Mouse (Mus musculus) embryonic facial prominence, embryonic 13.5 days (tissue): Measurements from ENCODE around the gene Uhrf1. TPM values are rescaled to one million over a fixed set of nuclear protein-coding genes. Genes with fewer than 3 reads are reported as not detected.
A peak's percentile ranks its signal among the peaks of the same experiment; 100 is the strongest.

Source experiments
- ATAC-seq: fragments of 200-750 bp; cut with Nextera tagmentation; 2 replicates; pipeline ENCODE4 v1.8.0; 2017; ENCODE audit warnings: low read depth; ENCODE audit not compliant: insufficient number of reproducible peaks, insufficient read depth, low FRiP score, low TSS enrichment
- H3K27ac ChIP-seq: fragments of 300-500 bp; sonication (generic); 2 replicates; pipeline ENCODE4 v1.5.1; 2015; ENCODE audit warnings: moderate library complexity, mild to moderate bottlenecking, inconsistent platforms
- H3K27me3 ChIP-seq: fragments of 300-500 bp; sonication (generic); 2 replicates; pipeline ENCODE4 v1.6.1; 2015; ENCODE audit warnings: mild to moderate bottlenecking, inconsistent platforms
- H3K36me3 ChIP-seq: fragments of 300-500 bp; sonication (generic); 2 replicates; pipeline ENCODE4 v1.6.1; 2015; ENCODE audit warnings: mild to moderate bottlenecking, inconsistent platforms
- H3K4me1 ChIP-seq: fragments of 300-500 bp; sonication (generic); 2 replicates; pipeline ENCODE4 v1.6.1; 2015; ENCODE audit warnings: inconsistent platforms
- H3K4me2 ChIP-seq: fragments of 300-500 bp; sonication (generic); 2 replicates; pipeline ENCODE4 v1.6.1; 2015; ENCODE audit warnings: moderate library complexity, mild to moderate bottlenecking, inconsistent platforms
- H3K4me3 ChIP-seq: fragments of 300-500 bp; sonication (generic); 2 replicates; pipeline ENCODE4 v1.5.1; 2015; ENCODE audit warnings: mild to moderate bottlenecking, inconsistent platforms
- H3K9ac ChIP-seq: fragments of 300-500 bp; sonication (generic); 2 replicates; pipeline ENCODE4 v1.6.1; 2015; ENCODE audit warnings: mild to moderate bottlenecking, inconsistent platforms
- H3K9me3 ChIP-seq: fragments of 300-500 bp; sonication (generic); 2 replicates; pipeline ENCODE4 v1.6.1; 2016; ENCODE audit warnings: inconsistent platforms
- WGBS: fragments of 180-500 bp; shearing (Covaris S2); methylation state at CpG from one replicate; pipeline ENCODE4 v1.1.7; 2015; ENCODE audit warnings: mixed read lengths; 5-methylcytosine and 5-hydroxymethylcytosine counted together
- polyA plus RNA-seq: library from polyadenylated mRNA; unstranded; fragments of >200 nt; fragmentation: Nextera tagmentation; extraction: Ambion mirVana; gene quantifications from 2 replicates; pipeline ENCODE4 v1.2.1, GENCODE M21; 2015

Gene Uhrf1
- polyA plus RNA-seq, 1 experiment from 2014 or later, result 143 TPM

DNA sequence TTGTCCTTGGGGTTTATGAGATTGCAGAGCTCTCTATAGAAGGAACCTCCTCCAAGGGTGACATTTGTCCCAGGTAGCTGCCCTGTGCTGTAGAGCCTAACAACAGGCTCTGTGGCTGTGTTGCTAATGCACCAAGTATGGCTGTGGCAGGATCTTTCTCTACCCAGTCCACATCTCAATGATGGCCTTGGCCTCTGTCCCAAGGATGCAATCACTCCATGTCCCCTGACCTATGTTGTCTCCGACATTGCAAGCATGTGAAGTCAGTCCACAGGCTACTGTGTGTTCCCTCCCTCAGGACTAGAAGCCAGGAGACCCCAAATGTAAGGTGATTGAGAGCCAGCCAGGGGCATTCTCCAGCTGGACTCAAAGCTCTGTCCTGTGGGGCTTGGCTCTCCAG is 56.7 kb downstream of the Uhrf1 start:
- no peak for ATAC-seq
- Histone ChIP-seq H3K9ac (no peak overlapping the region), H3K4me2 (no peak overlapping the region), H3K27ac (no peak overlapping the region), H3K9me3 (no peaks in the 10 kb centered on the region), H3K36me3 (peaks cover 82% of the 10 kb centered on the region), H3K27me3 (no peaks in the 10 kb centered on the region), H3K4me1 (no peaks in the 10 kb centered on the region), H3K4me3 (no peak overlapping the region)
- 97% methylated on average over 1 of the region's 1 CpGs for WGBS

DNA sequence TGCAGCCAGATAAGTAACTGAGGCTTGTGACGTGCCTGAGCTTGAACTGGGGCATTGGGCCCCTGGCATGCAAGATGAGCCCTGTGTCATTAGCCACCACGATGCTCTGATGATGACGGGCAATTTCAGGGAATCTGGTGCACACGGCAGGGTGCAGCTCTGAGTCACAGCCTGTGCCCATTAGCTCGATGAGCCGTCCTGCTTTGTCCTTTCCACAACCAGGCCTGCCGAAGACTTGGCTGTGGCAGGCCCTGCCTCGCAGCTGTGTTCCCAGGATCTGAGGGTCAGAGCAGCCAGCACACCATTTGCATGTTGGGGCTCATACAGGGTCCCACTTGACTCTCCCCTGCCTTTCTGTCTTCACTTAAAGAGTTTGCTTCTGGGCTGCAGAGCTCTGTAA is 57.3 kb downstream of the Uhrf1 start:
- ATAC-seq, result no peak
- no peak overlapping the region for H3K9ac ChIP-seq
- 64% methylated on average over 8 of the region's 8 CpGs for WGBS

DNA sequence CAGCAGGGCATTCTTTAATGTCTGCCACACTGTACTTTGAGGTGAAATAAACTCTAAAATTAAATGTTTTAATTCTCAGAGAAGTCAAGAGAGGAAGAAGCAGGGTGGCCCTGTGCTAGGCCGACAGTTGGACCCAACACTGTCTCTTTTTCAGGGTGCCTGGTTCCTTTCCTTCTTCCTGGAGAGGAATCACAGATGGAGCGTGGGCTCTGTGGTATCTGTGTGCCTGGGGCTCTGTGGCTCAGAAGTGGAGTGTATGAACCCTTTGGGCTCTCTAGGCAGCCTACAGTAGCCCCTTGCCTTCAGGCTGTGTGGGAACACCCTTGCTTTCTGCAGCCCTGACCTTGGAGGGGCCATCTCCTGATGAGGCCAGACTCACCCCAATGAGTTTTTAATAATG is 58.4 kb downstream of the Uhrf1 start:
- Histone ChIP-seq H3K4me3 (no peak overlapping the region), H3K36me3 (peaks cover 79% of the 10 kb centered on the region), H3K27me3 (no peaks in the 10 kb centered on the region), H3K27ac (no peak overlapping the region), H3K4me1 (no peaks in the 10 kb centered on the region), H3K9ac (no peak overlapping the region), H3K4me2 (no peak overlapping the region), H3K9me3 (no peaks in the 10 kb centered on the region)
- ATAC-seq, result no peak
- WGBS, result 80% methylated on average over 2 of the region's 2 CpGs

More for the DNA sequence above, 57.3 kb downstream of the Uhrf1 start:
- Histone ChIP-seq H3K27me3 (no peaks in the 10 kb centered on the region), H3K9me3 (no peaks in the 10 kb centered on the region), H3K36me3 (peaks cover 82% of the 10 kb centered on the region), H3K27ac (no peak overlapping the region), H3K4me3 (no peak overlapping the region), H3K4me1 (no peaks in the 10 kb centered on the region), H3K4me2 (no peak overlapping the region)

DNA sequence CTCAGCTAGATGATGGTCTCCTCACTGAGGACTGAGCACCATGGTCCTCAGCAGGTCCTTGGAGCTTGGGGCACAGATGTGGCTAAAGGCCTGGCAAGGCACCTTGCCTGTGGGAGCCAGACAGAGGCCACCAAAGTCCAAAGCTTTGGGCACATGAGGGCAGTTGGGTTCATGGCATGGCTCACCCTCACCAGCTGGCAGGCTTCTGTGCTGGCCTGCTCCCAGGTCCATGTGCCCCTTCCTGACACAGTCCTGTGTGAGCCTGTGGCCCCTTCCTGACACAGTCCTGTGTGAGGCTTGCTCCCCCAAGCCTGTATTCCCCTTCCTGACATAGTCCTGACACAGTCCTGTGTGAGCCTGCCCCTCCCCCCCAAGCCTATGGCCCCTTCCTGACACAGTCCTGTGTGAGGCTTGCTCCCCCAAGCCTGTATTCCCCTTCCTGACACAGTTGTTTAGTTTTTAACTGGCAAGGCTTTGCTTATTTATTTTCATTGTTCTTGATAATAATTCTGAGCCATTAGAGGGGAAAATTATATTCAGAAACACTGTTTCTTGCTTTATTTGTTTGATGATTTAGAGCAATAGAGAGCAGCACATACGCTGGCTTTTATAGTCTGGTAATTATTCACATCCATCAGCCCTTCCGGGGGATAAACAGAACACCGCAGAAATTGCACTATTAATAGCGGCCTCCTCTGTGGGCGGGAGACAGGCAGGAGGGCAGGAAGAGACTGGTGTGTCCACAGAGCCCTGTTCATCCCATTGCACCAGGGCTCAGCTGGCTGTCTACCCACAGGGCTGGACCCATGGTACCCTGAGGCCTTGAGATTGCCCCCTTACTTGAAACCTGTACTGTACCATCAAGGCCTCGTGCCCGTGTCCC is 62.9 kb downstream of the Uhrf1 start:
- no peaks in the 10 kb centered on the region for H3K9me3 ChIP-seq
- H3K4me2 ChIP-seq, result no peak overlapping the region
- H3K36me3 ChIP-seq, result peaks cover 80% of the 10 kb centered on the region
- H3K4me1 ChIP-seq, result no peaks in the 10 kb centered on the region
- H3K4me3 ChIP-seq, result no peak overlapping the region
- ATAC-seq, result no peak
- H3K9ac ChIP-seq, result peak overlapping the region; percentile 17; the same call in 1 of the 2 replicates
- H3K27ac ChIP-seq, result no peak overlapping the region
- no peaks in the 10 kb centered on the region for H3K27me3 ChIP-seq
- 81% methylated on average over 7 of the region's 7 CpGs for WGBS

DNA sequence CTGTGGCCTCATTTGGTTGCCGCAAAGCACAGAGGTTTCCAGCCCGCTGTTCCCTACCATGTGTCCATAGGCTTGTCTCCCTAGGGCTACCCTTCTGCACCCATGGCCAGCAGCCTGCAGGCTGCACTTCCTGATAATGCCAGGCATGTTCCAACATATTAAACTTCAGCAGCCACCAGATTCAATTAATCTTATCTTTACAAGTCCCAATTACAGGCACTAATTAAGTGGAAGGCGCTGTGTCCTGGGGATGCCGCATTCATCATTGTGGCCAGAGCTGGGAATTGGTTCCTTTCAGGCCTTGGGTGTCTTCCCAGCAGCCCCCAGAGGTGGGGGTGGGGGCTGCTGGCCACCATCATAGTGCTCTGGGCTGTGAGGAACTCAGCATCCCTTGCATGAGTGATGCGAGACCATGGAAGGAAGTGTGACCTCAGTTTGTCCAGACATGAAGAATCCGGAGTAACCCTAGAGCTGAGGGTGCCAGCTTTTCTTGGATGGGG is 65.2 kb downstream of the Uhrf1 start:
- no peak for ATAC-seq
- H3K27ac ChIP-seq, result no peak overlapping the region
- H3K4me2 ChIP-seq, result no peak overlapping the region
- 90% methylated on average over 6 of the region's 6 CpGs for WGBS
- no peaks in the 10 kb centered on the region for H3K4me1 ChIP-seq
- H3K36me3 ChIP-seq, result peaks cover 84% of the 10 kb centered on the region
- H3K27me3 ChIP-seq, result no peaks in the 10 kb centered on the region
- no peak overlapping the region for H3K9ac ChIP-seq
- H3K9me3 ChIP-seq, result no peaks in the 10 kb centered on the region
- H3K4me3 ChIP-seq, result no peak overlapping the region

DNA sequence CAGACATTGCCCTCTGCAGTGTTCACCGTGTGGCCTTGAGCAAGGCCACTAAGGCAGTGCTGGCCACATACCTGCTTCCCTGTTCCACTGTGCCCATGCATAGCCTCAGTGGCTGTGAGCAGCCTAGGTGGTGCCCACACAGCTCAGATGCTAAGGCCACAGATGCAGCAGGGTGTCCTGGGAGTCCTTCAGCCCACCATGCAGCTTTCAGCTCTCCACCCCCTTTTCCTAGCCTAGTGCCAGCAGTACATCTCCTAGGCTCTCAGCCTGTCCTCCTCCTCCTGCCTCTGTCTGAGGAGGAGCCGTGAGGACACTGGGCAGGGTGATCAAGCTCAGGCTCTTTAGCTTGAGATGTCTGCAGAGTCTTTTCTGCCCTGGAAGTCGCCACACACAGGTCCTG is 67.0 kb downstream of the Uhrf1 start:
- ATAC-seq, result no peak
- Histone ChIP-seq H3K9me3 (no peaks in the 10 kb centered on the region), H3K9ac (0 out of 2 replicates have a peak overlapping the region, but pooled peaks have one; percentile 3), H3K27ac (no peak overlapping the region), H3K4me2 (no peak overlapping the region), H3K36me3 (peaks cover 90% of the 10 kb centered on the region), H3K4me1 (no peaks in the 10 kb centered on the region), H3K27me3 (no peaks in the 10 kb centered on the region), H3K4me3 (no peak overlapping the region)
- 89% methylated on average over 3 of the region's 3 CpGs for WGBS

DNA sequence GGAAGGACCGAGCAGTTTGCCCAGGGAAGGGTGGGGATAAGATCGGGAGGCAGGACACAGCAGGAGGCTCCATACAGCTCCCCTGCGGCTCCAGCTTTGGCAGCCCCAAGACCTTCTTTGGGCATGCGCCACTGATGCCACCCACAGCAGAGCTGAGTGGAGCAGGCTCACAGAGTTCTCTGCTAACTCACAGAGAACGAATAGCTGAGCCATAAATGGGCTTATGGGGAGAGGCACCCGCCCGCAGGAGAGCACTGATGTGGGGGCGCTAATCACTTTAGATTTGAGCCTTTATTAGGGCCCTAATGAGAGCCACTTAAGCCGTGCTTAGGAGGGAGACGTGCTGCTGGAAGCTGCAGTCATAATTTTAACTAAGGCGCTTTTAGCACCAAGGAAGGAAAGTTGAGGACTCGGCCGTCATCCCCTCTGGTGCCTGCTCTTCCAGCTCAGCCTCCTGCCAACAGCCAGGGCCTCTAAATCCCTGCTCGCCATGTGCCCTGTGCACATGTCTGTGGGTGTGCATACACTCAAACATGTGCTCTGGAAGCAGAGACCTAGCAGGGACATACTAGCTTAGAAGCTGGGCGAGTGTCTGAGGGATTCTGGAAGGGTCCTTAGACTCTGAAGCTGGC is 68.0 kb downstream of the Uhrf1 start:
- Histone ChIP-seq H3K27me3 (no peaks in the 10 kb centered on the region), H3K27ac (no peak overlapping the region), H3K36me3 (peaks cover 91% of the 10 kb centered on the region), H3K9me3 (no peaks in the 10 kb centered on the region), H3K4me3 (no peak overlapping the region), H3K4me1 (no peaks in the 10 kb centered on the region), H3K9ac (no peak overlapping the region), H3K4me2 (no peak overlapping the region)
- no peak for ATAC-seq
- WGBS, result 87% methylated on average over 15 of the region's 15 CpGs

DNA sequence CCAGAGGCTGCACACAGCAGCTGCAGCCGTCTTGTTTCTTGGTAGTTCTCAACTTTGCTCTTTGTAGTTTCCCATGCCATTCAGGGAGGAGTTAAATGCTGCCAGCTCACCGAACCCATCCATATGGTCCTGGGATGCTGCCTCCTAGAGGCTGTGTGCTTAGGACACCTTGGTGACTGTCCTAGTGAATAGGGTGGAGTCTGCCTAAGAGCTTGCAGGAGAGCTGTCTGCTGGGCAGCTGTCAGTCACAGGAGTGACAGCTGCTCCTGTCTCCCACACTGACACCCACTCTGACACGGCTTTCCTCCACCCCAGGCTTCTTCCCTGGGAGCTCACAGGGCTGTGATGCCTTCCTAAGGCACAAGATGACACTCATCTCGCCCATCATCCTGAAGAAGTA is 69.0 kb downstream of the Uhrf1 start:
- Histone ChIP-seq H3K4me3 (no peak overlapping the region), H3K36me3 (peaks cover 94% of the 10 kb centered on the region), H3K27me3 (no peaks in the 10 kb centered on the region), H3K4me1 (no peaks in the 10 kb centered on the region), H3K9me3 (no peaks in the 10 kb centered on the region), H3K9ac (no peak overlapping the region), H3K4me2 (no peak overlapping the region), H3K27ac (no peak overlapping the region)
- 72% methylated on average over 4 of the region's 4 CpGs for WGBS
- ATAC-seq, result no peak

Other genes starting within 250 kb of the Uhrf1 start
- 47.6 and 51.2 TPM in 2 replicates for gene Ubxn6, start 228.3 kb upstream of the Uhrf1 start, polyA plus RNA-seq
- gene Hdgfl2, start 223.7 kb upstream of the Uhrf1 start, polyA plus RNA-seq, result 151 and 155 TPM in 2 replicates
- gene Plin4, start 193.5 kb upstream of the Uhrf1 start, polyA plus RNA-seq, result 0.07 and 0.10 TPM in 2 replicates
- gene Plin5, start 185.7 kb upstream of the Uhrf1 start, polyA plus RNA-seq, result 0.17 and 0.30 TPM in 2 replicates
- gene Lrg1, start 181.3 kb upstream of the Uhrf1 start, polyA plus RNA-seq, result 0.24 and 0.30 TPM in 2 replicates
- 2.4 and 2.5 TPM in 2 replicates for gene Sema6b, start 163.0 kb upstream of the Uhrf1 start, polyA plus RNA-seq
- gene Tnfaip8l1, start 140.8 kb upstream of the Uhrf1 start, polyA plus RNA-seq, result 13.8 and 13.9 TPM in 2 replicates
- 86.3 and 91.0 TPM in 2 replicates for gene Mydgf, start 119.4 kb upstream of the Uhrf1 start, polyA plus RNA-seq
- 34.9 and 37.5 TPM in 2 replicates for gene Dpp9, start 84.4 kb upstream of the Uhrf1 start, polyA plus RNA-seq
- gene Fem1a, start 46.5 kb upstream of the Uhrf1 start, polyA plus RNA-seq, result 13.5 and 14.1 TPM in 2 replicates
- gene Ticam1, start 26.5 kb upstream of the Uhrf1 start, polyA plus RNA-seq, result 4.1 and 4.3 TPM in 2 replicates
- gene Plin3, start 10.4 kb upstream of the Uhrf1 start, polyA plus RNA-seq, result 65.8 and 83.2 TPM in 2 replicates
- not detected in 2 replicates for gene Arrdc5, start 3.0 kb upstream of the Uhrf1 start, polyA plus RNA-seq
- 36.5 and 36.9 TPM in 2 replicates for gene Kdm4b, start 22.7 kb downstream of the Uhrf1 start, polyA plus RNA-seq
- gene Ptprs, start 173.2 kb downstream of the Uhrf1 start, polyA plus RNA-seq, result 120 and 121 TPM in 2 replicates
- gene Znrf4, start 209.1 kb downstream of the Uhrf1 start, polyA plus RNA-seq, result not detected in 2 replicates